Mouse (Mus musculus) c-Kit-positive CD71-negative TER-119-negative erythroid progenitor cells, embryonic 14.5 days (primary cell): ENCODE data around the gene Antxr1.

Experiments
- DNase-seq: peaks from one replicate; pipeline ENCODE4 v3.0.0-alpha.2; 2013; ENCODE audit warnings: low read depth

Antxr1 gene

DNA sequence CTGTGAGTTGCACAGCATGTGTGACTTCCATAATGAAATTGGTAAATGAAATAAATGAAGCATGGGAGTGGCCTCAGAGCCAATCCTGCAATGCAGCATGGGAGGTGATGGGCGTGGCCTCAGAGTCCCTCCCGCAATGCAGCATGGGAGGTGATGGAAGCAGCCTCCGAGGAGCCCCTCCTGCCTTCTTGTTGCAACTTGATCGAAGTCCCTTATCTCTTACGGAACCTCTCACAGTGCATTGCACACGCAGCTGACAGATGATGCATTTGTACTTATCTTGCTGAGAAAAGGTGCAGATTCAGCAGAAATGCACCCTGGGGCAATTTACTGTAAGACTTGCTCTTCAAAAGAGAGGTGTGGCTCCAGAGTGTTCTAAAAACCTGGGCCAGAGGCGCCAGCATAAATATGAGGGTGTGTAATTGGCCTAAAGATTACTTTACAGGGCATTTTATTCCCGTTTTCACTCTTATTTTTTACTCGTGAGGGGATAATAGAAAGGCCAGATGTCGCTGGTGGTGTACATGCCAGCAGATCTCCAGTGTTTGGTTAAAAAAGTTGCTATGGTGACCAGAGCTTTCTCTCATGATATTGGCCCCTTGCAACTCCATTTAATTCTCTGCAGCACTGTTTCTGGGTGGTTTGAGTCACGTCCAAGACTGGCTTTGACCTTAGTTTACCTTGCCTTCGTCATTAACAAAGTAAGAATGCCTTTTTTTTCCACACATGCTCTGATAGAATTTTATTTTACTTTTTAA, 195.6 kb downstream of the Antxr1 start:
- DNase-seq = no peak

- no peak for DNase-seq
Measured at GRCm38 (mm10) chr6:87138479-87138878, 197.1 kb downstream of the Antxr1 start.

GRCm38 (mm10) chr6:87133966-87134546, 201.6 kb downstream of the Antxr1 start:
- DNase-seq = no peak

DNA sequence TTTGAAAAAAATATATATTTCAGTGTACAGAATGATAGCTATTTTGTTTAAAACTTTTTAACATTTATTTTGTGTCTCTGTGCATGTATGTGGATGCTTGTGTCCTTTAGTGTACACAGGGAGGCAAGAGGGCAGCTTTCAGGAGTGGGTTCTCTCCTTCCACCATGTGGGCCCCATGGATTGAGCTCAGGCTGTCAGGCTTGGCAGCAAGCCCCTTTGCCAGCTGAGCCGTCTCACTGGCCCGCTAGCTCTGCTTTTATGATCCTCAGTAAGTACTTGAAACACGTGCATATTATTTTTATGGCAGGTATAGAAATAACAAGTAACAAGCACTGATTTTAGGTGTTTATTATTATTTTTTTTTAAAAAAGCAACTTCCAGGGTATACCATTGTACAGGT, 202.1 kb downstream of the Antxr1 start:
- no peak for DNase-seq

- DNase-seq = no peak
Measured at GRCm38 (mm10) chr6:87131078-87131477, 204.5 kb downstream of the Antxr1 start.

GRCm38 (mm10) chr6:87130628-87131027, 205.0 kb downstream of the Antxr1 start:
- no peak for DNase-seq

- no peak for DNase-seq
Measured at GRCm38 (mm10) chr6:87129861-87130260, 205.8 kb downstream of the Antxr1 start.

GRCm38 (mm10) chr6:87127049-87127753, 208.4 kb downstream of the Antxr1 start:
- DNase-seq = no peak

- DNase-seq = no peak
Measured at GRCm38 (mm10) chr6:87123973-87124372, 211.6 kb downstream of the Antxr1 start.

GRCm38 (mm10) chr6:87123406-87123805, 212.2 kb downstream of the Antxr1 start:
- DNase-seq = no peak

DNA sequence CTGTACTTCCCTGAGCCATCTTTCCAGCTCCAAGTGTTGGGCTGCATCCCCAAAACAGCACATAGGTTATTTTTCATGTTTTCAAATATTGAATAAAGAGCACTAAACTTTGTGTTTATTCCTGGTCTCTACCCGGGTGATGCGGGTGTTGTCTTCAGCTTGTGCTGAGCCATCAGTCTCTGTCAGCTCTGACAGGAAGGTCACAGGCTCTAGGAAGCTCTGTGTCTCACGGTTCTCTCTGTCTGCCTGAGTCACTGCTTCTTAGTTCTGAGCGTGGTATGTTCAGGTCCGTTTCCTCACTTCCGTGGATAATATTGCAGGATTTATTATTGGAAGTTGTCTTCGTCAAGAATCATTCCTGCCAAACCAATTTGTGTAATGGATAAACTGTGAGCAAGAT, 213.7 kb downstream of the Antxr1 start:
- DNase-seq = no peak

DNA sequence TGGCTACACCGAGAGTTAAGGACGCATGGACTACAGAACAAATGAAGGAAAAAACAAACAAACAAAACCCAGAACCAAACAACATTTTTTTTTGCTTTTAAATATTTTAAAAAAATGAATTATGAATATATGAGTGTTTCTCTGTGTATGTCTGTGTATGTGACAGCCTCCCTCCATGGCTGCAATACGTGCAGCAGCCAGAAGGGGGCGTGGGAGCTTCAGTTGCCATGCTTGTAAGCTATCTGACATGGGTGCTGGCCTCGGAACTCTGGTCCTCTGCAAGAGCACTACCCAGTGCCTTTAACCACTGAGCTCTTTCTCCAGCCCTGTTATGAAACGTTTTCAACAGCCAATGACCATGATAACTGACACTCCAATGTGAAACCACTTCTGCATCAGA, 215.0 kb downstream of the Antxr1 start:
- no peak for DNase-seq

DNA sequence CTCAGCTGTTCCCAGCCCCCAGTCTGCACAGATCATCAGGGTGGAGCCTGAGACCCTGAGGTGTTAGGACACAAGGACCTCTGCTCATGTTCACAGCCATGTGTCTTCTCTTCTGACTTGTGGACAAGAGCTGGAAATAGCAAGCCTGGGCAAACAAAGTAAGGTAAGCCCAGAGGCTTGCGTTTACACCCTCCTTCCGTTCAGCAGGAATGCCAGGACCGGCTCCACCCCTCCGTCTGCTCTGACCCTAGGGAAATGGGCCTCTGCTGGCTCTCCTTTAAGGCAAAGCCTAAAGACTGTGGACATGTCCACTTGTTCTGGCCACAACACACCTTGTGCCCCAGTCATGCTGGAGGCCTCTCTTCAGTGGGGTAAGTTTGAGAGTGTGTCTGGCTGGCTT, 215.6 kb downstream of the Antxr1 start:
- no peak for DNase-seq

GRCm38 (mm10) chr6:87119066-87119837, 216.4 kb downstream of the Antxr1 start:
- DNase-seq = peak; percentile 23

DNA sequence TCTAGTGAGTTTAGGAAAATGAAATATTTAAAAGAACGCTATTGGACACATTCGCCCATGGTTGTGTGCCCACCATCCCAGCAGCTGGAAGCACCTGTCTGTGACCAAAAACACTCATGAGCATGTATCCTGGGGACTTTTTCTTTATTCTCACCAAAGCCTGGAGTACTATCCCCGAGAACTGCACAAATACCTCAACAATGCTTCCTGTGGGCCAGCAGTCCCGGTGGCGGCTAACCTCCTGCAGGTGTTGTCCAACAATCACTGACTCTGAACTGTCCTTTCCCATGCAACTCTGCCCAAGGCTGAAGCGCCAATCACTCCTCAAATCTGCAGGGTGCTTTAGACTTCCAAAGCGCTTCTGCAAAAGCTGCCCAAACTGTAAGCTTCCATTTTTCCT, 219.0 kb downstream of the Antxr1 start:
- no peak for DNase-seq

GRCm38 (mm10) chr6:87115981-87116380, 219.6 kb downstream of the Antxr1 start:
- no peak for DNase-seq

GRCm38 (mm10) chr6:87112125-87112524, 223.5 kb downstream of the Antxr1 start:
- DNase-seq = no peak

- no peak for DNase-seq
Measured at GRCm38 (mm10) chr6:87111493-87111892, 224.1 kb downstream of the Antxr1 start.

DNA sequence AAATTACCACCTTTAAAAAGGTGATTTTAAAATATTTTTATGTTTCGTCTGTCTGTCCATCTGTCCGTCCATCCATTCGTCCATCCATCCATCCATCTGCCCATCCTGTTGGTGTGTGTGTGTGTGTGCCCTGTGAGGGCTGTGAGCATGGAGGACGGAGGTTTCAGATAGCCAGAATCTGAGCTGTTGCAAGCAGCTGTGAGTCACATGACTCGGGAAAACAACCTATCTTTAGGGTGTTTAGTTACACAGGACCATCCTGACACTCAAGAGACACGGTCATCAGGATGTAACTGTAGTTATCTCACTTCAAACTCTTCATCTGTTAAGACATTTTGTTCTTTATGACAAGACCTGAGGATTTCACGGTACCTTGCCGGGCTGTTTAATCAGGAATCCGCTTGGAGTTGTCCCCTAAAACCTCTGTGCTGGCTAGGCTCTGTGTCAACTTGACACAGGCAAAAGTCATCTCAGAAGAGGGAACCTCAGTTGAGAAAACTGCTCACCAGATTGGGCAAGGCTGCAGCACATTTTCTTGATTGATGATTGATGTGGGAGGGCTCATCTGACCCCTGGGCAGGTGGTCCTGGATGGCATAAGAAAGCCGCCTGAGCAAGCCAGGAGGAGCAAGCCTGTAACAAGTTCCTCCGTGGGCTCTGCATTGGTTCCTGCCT, 231.4 kb downstream of the Antxr1 start, which contains the start of gene D6Ertd527e:
Gene D6Ertd527e, plus strand, starts transcription at position 624 of the 674 bp plus-strand sequence.
- no peak for DNase-seq

DNA sequence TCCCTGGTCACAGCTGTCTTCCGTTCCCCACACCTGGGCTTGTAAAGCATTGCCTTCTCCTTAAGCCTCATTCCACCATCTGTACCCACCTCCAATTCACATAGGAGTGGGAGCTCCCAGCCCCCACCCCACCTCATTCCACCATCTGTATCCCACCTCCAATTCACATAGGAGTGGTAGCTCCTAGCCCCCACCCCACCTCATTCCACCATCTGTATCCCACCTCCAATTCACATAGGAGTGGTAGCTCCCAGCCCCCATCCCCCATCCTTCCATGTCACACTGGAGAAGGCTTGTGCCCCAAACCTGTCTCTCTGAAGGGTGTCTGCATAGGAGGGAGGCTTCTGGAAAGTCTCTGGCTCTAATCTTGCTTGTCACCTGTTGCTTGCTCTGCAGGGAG, 232.3 kb downstream of the Antxr1 start:
- no peak for DNase-seq

GRCm38 (mm10) chr6:87102421-87102911, 233.2 kb downstream of the Antxr1 start:
- no peak for DNase-seq

GRCm38 (mm10) chr6:87101955-87102353, 233.7 kb downstream of the Antxr1 start:
- DNase-seq = no peak
